Mouse (Mus musculus): ENCODE measurements at regions not wholly inside any gene's neighbourhood (a gene's known extent, or its start where the extent isn't known, plus 50 kb on each side); places are given as distances from the start of the nearest gene placed in this dataset.

- intact Hi-C loops (cut with DNase I) = no loop called here
These were observed 223.2 kb upstream of the Mki67 start for GRCm38 (mm10) chr7:135939341-135939740.

DNA sequence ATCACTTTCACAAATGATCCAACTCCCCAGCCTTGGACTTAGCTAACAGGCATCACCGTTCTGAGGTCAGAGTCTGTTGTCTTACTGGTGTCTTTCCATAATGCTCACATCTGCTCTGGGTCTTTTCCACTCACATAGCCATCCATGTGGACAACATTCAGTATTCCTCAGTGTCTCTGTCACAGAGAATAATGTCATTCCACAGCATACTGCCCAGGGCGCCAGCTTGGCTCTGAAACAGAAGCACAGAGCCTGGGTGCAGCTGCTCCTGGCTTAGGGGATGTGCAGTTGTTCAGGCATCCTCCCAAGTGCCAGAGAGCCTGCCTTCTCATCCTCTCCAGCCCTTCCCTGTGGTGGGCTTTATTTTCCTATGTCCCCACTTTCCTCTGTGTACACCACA lies 226.7 kb upstream of the Mki67 start:
- intact Hi-C loops (cut with DNase I) = no loop called here
- DNase-seq (ENCODE audit: low spot score) = no peak

More at GRCm38 (mm10) chr7:135939341-135939740, 223.2 kb upstream of the Mki67 start:
- no peak for DNase-seq (ENCODE audit: low spot score)

DNA sequence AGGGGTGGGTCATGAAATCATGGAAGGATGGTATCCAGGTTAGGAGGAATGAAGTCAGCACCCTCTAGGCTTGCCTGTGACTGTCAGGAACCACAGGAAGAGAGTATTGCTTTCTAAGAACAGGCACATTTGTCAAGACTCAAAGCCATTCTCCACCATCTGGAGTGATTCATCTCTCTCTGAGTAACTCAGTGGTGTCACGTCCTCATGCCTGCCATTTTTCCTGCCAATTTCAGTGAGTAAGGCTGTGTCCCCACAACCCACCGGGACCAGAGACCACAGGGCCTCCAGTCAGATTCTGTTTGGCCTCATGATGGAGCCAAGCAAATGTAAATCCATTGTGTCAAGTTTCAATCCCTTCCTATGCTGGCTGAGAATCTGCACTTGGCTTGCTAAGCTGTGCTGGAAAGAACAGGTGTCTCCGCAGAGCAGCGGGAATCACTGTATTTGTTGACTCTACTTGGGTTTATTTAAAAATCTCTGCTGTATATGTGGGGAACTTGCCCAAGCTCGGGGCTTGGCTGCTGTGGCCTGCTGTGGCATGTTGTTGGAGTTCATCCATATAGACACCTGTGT lies 230.0 kb upstream of the Mki67 start:
- intact Hi-C loops (cut with DNase I) = no loop called here

GRCm38 (mm10) chr7:135961026-135961425 lies 244.9 kb upstream of the Mki67 start:
- peak; percentile 3 for DNase-seq (ENCODE audit: low spot score)
- intact Hi-C loops (cut with DNase I) = no loop called here

More for the DNA sequence above, 230.0 kb upstream of the Mki67 start:
- DNase-seq (ENCODE audit: low spot score) = no peak

- intact Hi-C loops (cut with DNase I) = no loop called here
- DNase-seq (ENCODE audit: low spot score) = no peak
These were observed 249.4 kb upstream of the Mki67 start for GRCm38 (mm10) chr7:135965528-135965927.

DNA sequence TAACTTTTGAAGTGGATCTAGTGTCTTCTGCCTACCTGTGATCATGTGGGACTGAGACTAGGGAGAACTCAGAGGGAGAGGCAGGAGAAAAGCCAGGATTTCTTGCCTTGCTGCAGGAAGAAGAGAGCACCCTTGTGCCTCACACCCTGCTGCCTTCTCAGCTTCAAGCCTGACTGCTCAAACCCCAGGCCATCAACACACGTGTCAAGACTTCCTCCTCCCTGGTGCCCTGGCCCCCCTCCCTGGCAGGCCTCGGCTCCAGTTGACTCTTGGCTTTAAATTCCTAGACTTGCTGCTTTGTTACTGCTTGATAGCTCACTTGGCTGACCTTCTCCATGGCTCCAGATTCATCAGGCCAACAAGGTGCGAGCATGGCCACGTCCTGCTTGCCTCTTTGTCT lies 250.1 kb upstream of the Mki67 start:
- no peak for DNase-seq (ENCODE audit: low spot score)
- intact Hi-C loops (cut with DNase I) = no loop called here

- intact Hi-C loops (cut with DNase I) = no loop called here
These were observed 252.5 kb upstream of the Mki67 start for GRCm38 (mm10) chr7:135968638-135969037.

DNA sequence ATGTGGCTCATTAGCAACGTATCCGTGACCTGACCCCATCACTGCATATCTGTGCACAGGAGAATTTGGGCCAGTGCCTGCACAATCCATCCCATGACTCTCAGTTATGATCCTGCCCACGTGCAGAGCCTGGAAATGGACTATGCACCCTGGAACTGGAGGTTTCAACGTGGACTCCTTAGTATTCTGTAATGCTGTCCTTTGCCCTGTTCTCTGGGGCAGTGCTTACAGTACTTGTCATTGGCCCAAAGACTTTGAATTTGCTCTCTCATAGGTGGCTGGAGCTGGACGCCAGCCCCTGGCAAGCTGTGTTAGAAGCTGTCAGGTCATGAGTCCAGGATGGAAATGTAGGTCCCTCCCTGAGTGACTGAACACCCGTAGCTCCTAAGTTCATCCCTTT lies 269.9 kb upstream of the Mki67 start:
- DNase-seq (ENCODE audit: low spot score) = no peak
- intact Hi-C loops (cut with DNase I) = loop anchor here (5.0 kb wide), 1 partner anchor 59 kb away; no protein-coding TSS in a partner anchor

More at GRCm38 (mm10) chr7:135968638-135969037, 252.5 kb upstream of the Mki67 start:
- no peak for DNase-seq (ENCODE audit: low spot score)

DNA sequence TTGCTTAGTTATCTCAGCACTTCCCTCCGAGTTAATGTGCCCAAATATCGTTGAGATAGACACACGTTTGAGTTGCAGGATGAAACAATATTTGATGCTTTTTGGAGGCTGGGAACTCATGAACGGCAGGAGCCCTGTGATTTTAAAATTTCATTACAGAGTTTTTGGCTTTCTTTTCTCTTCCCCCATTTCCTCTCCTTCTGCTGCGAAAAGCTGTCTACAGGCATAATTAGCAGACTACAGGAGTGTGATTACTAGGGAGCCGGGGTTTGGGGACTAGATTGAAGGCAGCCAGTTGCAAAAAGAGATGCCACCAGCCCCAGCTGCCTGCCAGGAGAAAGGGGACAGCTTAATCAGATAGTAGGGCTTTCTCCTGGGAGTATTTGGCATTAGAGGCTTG lies 274.2 kb upstream of the Mki67 start:
- intact Hi-C loops (cut with DNase I) = no loop called here

DNA sequence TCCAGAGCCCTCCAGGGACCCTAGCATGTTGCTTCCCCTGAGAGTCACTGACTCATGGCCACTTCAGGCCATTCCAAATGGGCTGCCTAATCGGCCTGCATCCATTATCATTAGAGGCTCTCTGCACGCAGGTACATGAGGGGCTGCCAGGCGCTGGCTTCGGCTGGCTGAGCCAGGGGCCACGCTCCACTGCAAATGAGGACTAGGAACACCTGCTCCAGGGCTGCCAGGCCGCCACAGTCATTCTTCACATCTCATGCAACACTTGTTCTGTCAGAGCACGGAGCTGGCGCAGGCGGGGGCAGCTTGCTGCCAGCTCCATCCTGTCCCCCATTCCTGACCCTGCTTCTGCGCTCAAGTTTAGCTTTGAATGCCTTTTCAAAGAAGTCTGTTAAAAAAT lies 280.7 kb upstream of the Mki67 start:
- DNase-seq (ENCODE audit: low spot score) = no peak
- intact Hi-C loops (cut with DNase I) = no loop called here

More for the DNA sequence above, 274.2 kb upstream of the Mki67 start:
- no peak for DNase-seq (ENCODE audit: low spot score)

- intact Hi-C loops (cut with DNase I) = no loop called here
- no peak for DNase-seq (ENCODE audit: low spot score)
These were observed 281.5 kb upstream of the Mki67 start for GRCm38 (mm10) chr7:135997640-135998039.

- intact Hi-C loops (cut with DNase I) = no loop called here
- no peak for DNase-seq (ENCODE audit: low spot score)
These were observed 286.2 kb upstream of the Mki67 start for GRCm38 (mm10) chr7:136002382-136002781.

DNA sequence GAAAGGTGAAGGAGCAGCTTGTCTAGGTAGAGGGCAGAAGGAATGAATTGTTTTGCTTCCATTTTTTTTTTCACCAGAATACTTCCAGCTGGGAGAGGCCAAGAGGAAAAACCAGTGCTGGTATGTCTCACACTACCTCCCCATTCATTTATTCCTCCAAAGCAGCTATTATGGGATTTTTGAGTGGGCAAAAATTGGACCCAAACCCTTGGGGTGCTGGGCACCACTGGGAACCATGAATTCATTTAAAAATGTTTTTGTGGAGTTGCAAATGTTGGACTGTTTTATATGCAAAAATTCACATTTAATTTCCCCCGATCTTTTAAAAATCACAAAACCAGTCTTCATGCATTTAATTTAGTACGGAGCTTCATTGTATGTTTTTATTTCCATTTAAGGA lies 287.1 kb upstream of the Mki67 start:
- no peak for DNase-seq (ENCODE audit: low spot score)
- intact Hi-C loops (cut with DNase I) = no loop called here

- intact Hi-C loops (cut with DNase I) = no loop called here
- no peak for DNase-seq (ENCODE audit: low spot score)
These were observed 291.8 kb upstream of the Mki67 start for GRCm38 (mm10) chr7:136007796-136008455.

DNA sequence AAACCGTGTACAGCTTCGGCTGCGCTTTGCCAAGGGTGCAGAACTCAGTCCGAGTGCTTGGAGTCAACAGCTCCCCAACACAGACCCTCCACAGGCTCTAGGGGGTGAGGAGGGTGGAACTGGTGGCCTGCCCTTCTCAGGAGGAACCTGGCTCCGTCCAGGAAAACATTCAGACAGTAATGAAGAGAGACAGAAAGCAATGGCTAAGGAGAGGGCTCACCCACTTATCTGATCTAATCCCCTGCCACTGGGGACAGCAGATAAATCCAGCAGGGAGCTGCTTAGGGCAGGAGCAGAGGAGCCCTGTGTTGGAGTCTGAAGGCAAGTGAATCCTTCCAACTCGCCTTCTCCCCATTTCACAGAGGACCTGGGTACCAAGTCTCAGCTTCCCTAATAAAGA lies 292.3 kb upstream of the Mki67 start:
- intact Hi-C loops (cut with DNase I) = no loop called here

GRCm38 (mm10) chr7:136010013-136010412 lies 293.9 kb upstream of the Mki67 start:
- intact Hi-C loops (cut with DNase I) = no loop called here
- no peak for DNase-seq (ENCODE audit: low spot score)

More for the DNA sequence above, 292.3 kb upstream of the Mki67 start:
- DNase-seq (ENCODE audit: low spot score) = no peak

GRCm38 (mm10) chr7:136014706-136015105 lies 298.5 kb upstream of the Mki67 start:
- DNase-seq (ENCODE audit: low spot score) = no peak
- intact Hi-C loops (cut with DNase I) = no loop called here

DNA sequence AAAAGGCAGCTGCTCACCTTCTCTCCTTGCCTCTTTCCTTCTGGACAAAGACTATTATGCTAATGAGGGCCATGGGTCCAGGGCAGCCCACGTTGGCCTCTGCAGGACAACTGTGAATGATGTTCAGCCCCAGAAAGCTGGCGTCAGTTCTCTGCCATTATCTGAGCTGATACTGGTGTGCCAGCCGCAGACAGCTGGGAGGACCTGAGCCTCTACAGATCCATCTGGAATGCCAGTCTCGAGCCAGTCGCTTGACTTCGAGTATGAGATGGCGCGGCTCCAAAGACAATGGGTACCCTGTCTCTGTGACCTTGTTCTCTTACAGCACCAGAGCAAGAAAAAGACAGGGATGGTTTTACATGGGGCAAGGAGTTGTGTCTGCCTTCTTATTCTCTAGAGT lies 300.8 kb upstream of the Mki67 start:
- peak; percentile 3 for DNase-seq (ENCODE audit: low spot score)
- intact Hi-C loops (cut with DNase I) = no loop called here

DNA sequence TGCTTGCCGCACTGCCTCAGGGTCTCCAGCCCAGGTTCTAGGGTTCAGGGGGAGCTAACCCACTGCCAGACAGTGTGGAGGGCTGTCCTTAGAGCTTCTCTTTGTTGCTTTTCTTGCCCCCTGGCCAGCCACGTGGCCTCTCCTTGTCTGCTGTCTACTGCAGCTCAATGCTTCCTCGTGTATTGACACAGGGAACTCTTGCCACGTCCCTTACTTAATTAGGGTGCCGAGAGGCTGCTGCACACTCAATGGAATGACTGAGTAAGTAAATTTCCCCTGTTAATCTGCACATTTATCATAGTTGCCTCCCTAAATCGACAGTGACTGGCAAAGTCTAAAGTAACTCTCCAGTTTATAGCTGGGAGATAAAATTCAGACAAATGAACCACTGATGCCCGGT lies 304.4 kb upstream of the Mki67 start:
- intact Hi-C loops (cut with DNase I) = no loop called here
- no peak for DNase-seq (ENCODE audit: low spot score)

DNA sequence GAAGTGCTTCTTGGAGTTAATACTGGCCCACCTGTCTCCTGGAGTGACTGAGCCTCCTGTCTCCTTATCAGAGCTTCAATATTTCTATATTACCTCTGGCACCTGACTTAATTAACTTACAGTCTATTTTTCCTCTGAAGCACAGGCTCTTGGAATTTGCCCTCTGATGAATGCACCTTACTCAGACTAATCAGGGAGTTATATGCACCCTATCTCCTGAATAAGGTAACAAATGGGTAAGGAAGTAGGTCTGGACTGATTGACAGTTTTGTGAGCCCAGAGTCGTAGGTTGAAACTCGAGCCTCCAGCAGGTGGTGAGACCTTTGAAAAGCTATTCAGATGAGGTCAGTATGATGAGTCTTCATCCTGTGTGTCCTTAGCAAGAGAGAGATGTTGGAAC lies 304.9 kb upstream of the Mki67 start:
- intact Hi-C loops (cut with DNase I) = no loop called here
- no peak for DNase-seq (ENCODE audit: low spot score)

DNA sequence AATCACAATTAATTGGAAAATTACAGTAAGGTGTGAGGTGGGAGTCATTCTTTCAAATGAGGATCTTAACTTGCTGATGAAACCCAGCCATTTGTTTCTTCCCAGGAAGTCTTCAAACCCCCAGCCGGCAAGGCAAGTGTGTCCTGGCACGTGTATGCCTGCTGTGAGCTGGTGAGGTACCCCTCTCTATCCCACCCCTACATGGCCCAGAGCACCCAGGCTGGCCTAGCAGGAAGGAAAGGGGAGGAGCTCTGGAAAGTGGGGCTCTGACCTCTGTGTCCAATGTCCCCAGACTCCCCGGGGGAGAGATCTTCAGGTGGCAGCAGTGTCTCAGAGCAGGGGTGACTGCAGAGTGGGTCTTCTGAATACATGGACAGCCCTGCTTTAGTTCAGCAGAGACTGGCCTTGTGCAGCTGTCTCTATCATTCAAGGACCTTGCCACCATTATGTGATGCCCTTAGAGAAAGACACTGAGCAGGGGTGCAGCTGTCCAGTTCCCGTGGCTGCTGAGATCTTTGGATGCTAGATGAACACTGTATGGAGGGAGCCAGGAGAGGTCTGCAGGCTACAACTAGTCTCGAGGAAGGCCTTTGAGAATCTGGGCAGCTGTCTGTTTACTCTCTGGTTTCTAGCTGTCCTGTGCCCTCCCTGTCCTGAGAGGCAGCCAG lies 306.8 kb upstream of the Mki67 start:
- intact Hi-C loops (cut with DNase I) = no loop called here
- no peak for DNase-seq (ENCODE audit: low spot score)
